9 mouse cellular contexts compared by ENCODE assay signal in the genomic region with DNA sequence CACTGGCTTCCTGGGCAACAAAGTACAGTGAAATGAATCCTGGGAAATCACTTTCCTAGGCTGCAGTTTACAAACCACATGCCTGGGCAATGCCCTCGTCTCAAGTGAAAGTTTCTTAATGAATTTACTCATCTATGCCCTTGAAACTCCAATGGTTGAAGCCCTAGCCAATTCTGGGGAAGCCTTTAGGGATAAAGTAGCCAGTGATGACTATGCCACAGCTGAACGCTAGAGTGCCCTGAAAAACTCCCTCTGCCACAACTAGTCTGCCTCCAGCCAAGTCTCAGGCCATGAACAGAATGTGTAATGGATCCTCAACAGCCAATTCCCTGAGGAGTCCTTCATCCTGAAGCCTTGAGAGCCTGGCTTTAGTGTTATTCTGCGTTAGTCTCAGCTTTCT. TPM values are rescaled to one million over a fixed set of nuclear protein-coding genes. Genes with fewer than 3 reads are reported as not detected.
A peak's percentile ranks its signal among the peaks of the same experiment; 100 is the strongest.
DNase-seq lines count a peak whose midpoint lies in the region; ATAC-seq and TF ChIP-seq lines count a peak whose summit lies in the region.
"Had no signal": no experiment of that assay in that cellular context is flagged by ENCODE, and none has a peak within 500 bp of the region (broad histone marks: within the 10 kb centered on the region; RNA-seq: fewer than 3 reads in every experiment).

No protein-coding gene starts in this region.

- 57% methylated on average over 3 of the region's 3 CpGs for WGBS in lung, postnatal 0 days
- 63% methylated on average over 3 of the region's 3 CpGs for WGBS in embryonic facial prominence, embryonic 13.5 days
- WGBS in small intestine, adult 2 months = 68% methylated on average over 3 of the region's 3 CpGs
- 62% methylated on average over 3 of the region's 3 CpGs for WGBS in hindbrain, embryonic 13.5 days

- no peak for TF ChIP-seq CTCF in lung, postnatal 0 days (IDR thresholded peaks at IDR 0.05)
- no peak for TF ChIP-seq CTCF in small intestine, adult 2 months (IDR thresholded peaks at IDR 0.05; ENCODE audit: extremely low read depth, insufficient read length, insufficient replicate concordance, low read depth, low read length)

- no peak for TF ChIP-seq POLR2A in small intestine, adult 2 months (IDR thresholded peaks at IDR 0.05; ENCODE audit: low read depth, low read length)

- peak; percentile 48 to 84 for DNase-seq in adrenal gland, adult (ENCODE audit: inconsistent age in 2 of 2, low spot score in 1 of 2)
- DNase-seq in adrenal gland, postnatal 4 days (ENCODE audit: low spot score in 2 of 2) = no peak
- no peak for DNase-seq in lung, postnatal 0 days (ENCODE audit: low spot score)
- no peak for DNase-seq in lung, postnatal 14 days
- DNase-seq: kidney, postnatal 14 days had no signal

- no peaks in the 10 kb centered on the region for H3K36me3 ChIP-seq in lung, postnatal 0 days (ENCODE audit: insufficient read depth, low read length)
- no peaks in the 10 kb centered on the region for H3K36me3 ChIP-seq in embryonic facial prominence, embryonic 13.5 days
- no peaks in the 10 kb centered on the region for H3K36me3 ChIP-seq in small intestine, adult 2 months (ENCODE audit: control insufficient read depth, insufficient read depth, low read length)
- no peaks in the 10 kb centered on the region for H3K36me3 ChIP-seq in hindbrain, embryonic 13.5 days

- no peak for TF ChIP-seq EP300 in lung, postnatal 0 days (IDR thresholded peaks at IDR 0.05)

- peaks cover 25% of the 10 kb centered on the region for H3K4me1 ChIP-seq in lung, postnatal 0 days (ENCODE audit: insufficient read depth, low read depth, low read length)
- peaks cover 24% of the 10 kb centered on the region for H3K4me1 ChIP-seq in embryonic facial prominence, embryonic 13.5 days
- peaks cover 6% of the 10 kb centered on the region; the same call in 1 of the 2 replicates for H3K4me1 ChIP-seq in small intestine, adult 2 months (ENCODE audit: control insufficient read depth, insufficient read depth, insufficient read length, low read length)
- peaks cover 37% of the 10 kb centered on the region for H3K4me1 ChIP-seq in hindbrain, embryonic 13.5 days (replicated peaks)

- no peaks in the 10 kb centered on the region for H3K9me3 ChIP-seq in lung, postnatal 0 days (ENCODE audit: low read length)
- H3K9me3 ChIP-seq in embryonic facial prominence, embryonic 13.5 days = no peaks in the 10 kb centered on the region
- H3K9me3 ChIP-seq in hindbrain, embryonic 13.5 days = no peaks in the 10 kb centered on the region

- H3K4me2 ChIP-seq in lung, postnatal 0 days (replicated peaks; ENCODE audit: low read depth, low read length) = peak overlapping the region; percentile 27; the same call in 1 of the 2 replicates
- H3K4me2 ChIP-seq in embryonic facial prominence, embryonic 13.5 days = no peak overlapping the region
- H3K4me2 ChIP-seq in hindbrain, embryonic 13.5 days = no peak overlapping the region

- no peak for ATAC-seq in lung, postnatal 0 days
- ATAC-seq in embryonic facial prominence, embryonic 13.5 days (ENCODE audit: insufficient number of reproducible peaks, insufficient read depth, low FRiP score, low TSS enrichment, low read depth) = no peak
- ATAC-seq in monocyte, adult 5-6 weeks (replicated peaks; ENCODE audit: insufficient number of reproducible peaks, low FRiP score, low TSS enrichment, poor library complexity, severe bottlenecking) = no peak
- no peak for ATAC-seq in hindbrain, embryonic 13.5 days (ENCODE audit: low FRiP score)

- no peak overlapping the region for H3K4me3 ChIP-seq in lung, postnatal 0 days (ENCODE audit: low read depth, low read length)
- no peak overlapping the region for H3K4me3 ChIP-seq in embryonic facial prominence, embryonic 13.5 days
- no peak overlapping the region for H3K4me3 ChIP-seq in small intestine, adult 2 months (ENCODE audit: low read depth, low read length)
- H3K4me3 ChIP-seq in hindbrain, embryonic 13.5 days = no peak overlapping the region

- no peaks in the 10 kb centered on the region for H3K27me3 ChIP-seq in lung, postnatal 0 days (replicated peaks; ENCODE audit: insufficient read depth, low read length)
- H3K27me3 ChIP-seq in embryonic facial prominence, embryonic 13.5 days = no peaks in the 10 kb centered on the region
- no peaks in the 10 kb centered on the region for H3K27me3 ChIP-seq in small intestine, adult 2 months (ENCODE audit: control insufficient read depth, insufficient read depth, low read length)
- no peaks in the 10 kb centered on the region for H3K27me3 ChIP-seq in hindbrain, embryonic 13.5 days

- H3K27ac ChIP-seq in lung, postnatal 0 days (ENCODE audit: low read length) = 0 out of 2 replicates have a peak overlapping the region, but pooled peaks have one; percentile 4
- 0 out of 2 replicates have a peak overlapping the region, but pooled peaks have one; percentile 4 for H3K27ac ChIP-seq in embryonic facial prominence, embryonic 13.5 days
- H3K27ac ChIP-seq in small intestine, adult 2 months (ENCODE audit: insufficient read depth, low read depth, low read length) = peak overlapping the region; percentile 26; the same call in 1 of the 2 replicates
- H3K27ac ChIP-seq in hindbrain, embryonic 13.5 days = no peak overlapping the region

- no peak overlapping the region for H3K9ac ChIP-seq in lung, postnatal 0 days (replicated peaks; ENCODE audit: low read depth)
- H3K9ac ChIP-seq in embryonic facial prominence, embryonic 13.5 days = no peak overlapping the region
- H3K9ac ChIP-seq in hindbrain, embryonic 13.5 days = no peak overlapping the region

RNA-seq across cellular contexts. Expression of a gene that starts 8.5 kb away (rescaled TPM):
- 10 to 100 TPM; 49.8 to 49.9 TPM for total RNA-seq in adrenal gland, postnatal 4 days (2021)
- 22.0 and 25.1 TPM in 2 replicates for polyA plus RNA-seq in lung, postnatal 0 days (2015; fragmentation: Nextera tagmentation; extraction: Ambion mirVana)
- polyA plus RNA-seq in embryonic facial prominence, embryonic 13.5 days (2015; fragmentation: Nextera tagmentation; extraction: Ambion mirVana) = 22.6 and 25.1 TPM in 2 replicates
- polyA plus RNA-seq in small intestine, adult 2 months (2012; rRNA removed) = 2.9 and 9.1 TPM in 2 replicates
- total RNA-seq in monocyte, adult 5-6 weeks (2017) = 89.4 to 118 TPM (median 107 TPM) in 3 replicates
- 11.7 and 12.4 TPM in 2 replicates for polyA plus RNA-seq in hindbrain, embryonic 13.5 days (2015; fragmentation: Nextera tagmentation; extraction: Ambion mirVana)

Comparison
In these comparisons a context has a peak if more than half of its experiments do, and no peak if none do; other contexts are left out.
1. DNase-seq: peak in adrenal gland, adult (2 of 2); none in adrenal gland, postnatal 4 days (0 of 2), lung, postnatal 0 days (single experiment) and lung, postnatal 14 days (single experiment).